In the genomic region with DNA sequence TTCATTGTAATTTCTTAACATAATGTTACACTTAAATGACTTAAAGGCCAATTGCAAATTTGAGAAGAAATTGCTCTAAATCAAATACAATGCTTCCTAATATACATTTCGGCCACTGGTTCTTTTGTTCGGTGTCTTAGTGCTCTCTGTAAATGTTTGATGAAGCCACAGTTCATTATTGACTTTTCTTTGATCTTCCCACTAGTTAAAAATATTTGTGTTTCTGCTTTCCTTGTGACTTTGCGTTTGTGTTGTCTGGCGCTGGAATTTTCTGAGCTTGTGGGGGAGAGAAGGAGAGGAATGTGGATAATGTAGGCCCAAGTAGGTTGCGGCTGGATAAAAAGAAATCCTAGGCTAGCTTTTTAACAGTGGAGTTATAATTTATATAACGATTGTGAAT, we compare ENCODE assay signal across 21 mouse cellular contexts. TPM values are rescaled to one million over a fixed set of nuclear protein-coding genes. Genes with fewer than 3 reads are reported as not detected.
DNase-seq lines count a peak whose midpoint lies in the region; ATAC-seq and TF ChIP-seq lines count a peak whose summit lies in the region.
"Had no signal": no experiment of that assay in that cellular context is flagged by ENCODE, and none has a peak within 500 bp of the region (broad histone marks: within the 10 kb centered on the region; RNA-seq: fewer than 3 reads in every experiment).

No protein-coding gene starts in this region.

- 44% methylated on average over 6 of the region's 6 CpGs for WGBS in kidney, adult 2 months
- WGBS in kidney, embryonic 16.5 days: 50% methylated on average over 6 of the region's 6 CpGs
- 64% methylated on average over 6 of the region's 6 CpGs for WGBS in liver, embryonic 16.5 days (ENCODE audit: insufficient replicate concordance)
- WGBS in heart, embryonic 12.5 days: 80% methylated on average over 6 of the region's 6 CpGs

- H3K9ac ChIP-seq in kidney, embryonic 16.5 days (replicated peaks; ENCODE audit: low read length): no peak overlapping the region
- no peak overlapping the region for H3K9ac ChIP-seq in liver, embryonic 16.5 days (ENCODE audit: low read depth, low read length)
- H3K9ac ChIP-seq in heart, embryonic 12.5 days: no peak overlapping the region
- H3K9ac ChIP-seq: embryonic facial prominence, embryonic 15.5 days; hindbrain, embryonic 15.5 days; limb, embryonic 13.5 days; lung, embryonic 15.5 days had no signal

- peaks cover 5% of the 10 kb centered on the region; the same call in 1 of the 2 replicates for H3K4me1 ChIP-seq in kidney, adult 2 months (ENCODE audit: control insufficient read depth, insufficient read depth, low read length)
- peaks cover 15% of the 10 kb centered on the region for H3K4me1 ChIP-seq in kidney, embryonic 16.5 days (ENCODE audit: insufficient read depth, low read length)
- H3K4me1 ChIP-seq in liver, embryonic 16.5 days (ENCODE audit: control insufficient read depth, low read depth, low read length): no peaks in the 10 kb centered on the region
- no peaks in the 10 kb centered on the region for H3K4me1 ChIP-seq in heart, embryonic 12.5 days (replicated peaks)
- H3K4me1 ChIP-seq: embryonic facial prominence, embryonic 15.5 days; hindbrain, embryonic 15.5 days; limb, embryonic 13.5 days had no signal

- no peak overlapping the region for H3K4me3 ChIP-seq in kidney, adult 2 months (ENCODE audit: insufficient read depth, low read depth, low read length)
- no peak overlapping the region for H3K4me3 ChIP-seq in kidney, embryonic 16.5 days (ENCODE audit: low read length)
- no peak overlapping the region for H3K4me3 ChIP-seq in liver, embryonic 16.5 days (ENCODE audit: low read depth, low read length)
- no peak overlapping the region for H3K4me3 ChIP-seq in heart, embryonic 12.5 days
- H3K4me3 ChIP-seq: embryonic facial prominence, embryonic 15.5 days; hindbrain, embryonic 15.5 days; limb, embryonic 13.5 days; lung, embryonic 15.5 days had no signal

- no peak for TF ChIP-seq POLR2A in kidney, adult 2 months (IDR thresholded peaks at IDR 0.05; ENCODE audit: low read depth, low read length)

- peak; percentile 23; the same call in 1 of the 2 replicates for ATAC-seq in kidney, embryonic 16.5 days (ENCODE audit: low FRiP score, low TSS enrichment)
- ATAC-seq in liver, embryonic 16.5 days (ENCODE audit: low read depth): peak; percentile 62; the same call in 1 of the 2 replicates
- no peak for ATAC-seq in heart, embryonic 12.5 days (ENCODE audit: insufficient number of reproducible peaks, low FRiP score)
- ATAC-seq: forebrain, embryonic 14.5 days; Patski had no signal

- peak; percentile 61 for DNase-seq in kidney, adult 2 months
- DNase-seq in kidney, postnatal 10 days: no peak
- DNase-seq in kidney, postnatal 36 days: peak; percentile 26 to 45
- no peak for DNase-seq in gastrocnemius, adult 18-20 months (ENCODE audit: low spot score)
- DNase-seq: adrenal gland, adult 8-10 months; B cell, adult 2 months; cerebellum, adult 8-10 months; heart, postnatal 4 days; lung, postnatal 4 days; midbrain, embryonic 14.5 days had no signal

- no peaks in the 10 kb centered on the region for H3K27me3 ChIP-seq in kidney, adult 2 months (replicated peaks; ENCODE audit: control insufficient read depth, insufficient read depth, low read length)
- H3K27me3 ChIP-seq in kidney, embryonic 16.5 days (ENCODE audit: insufficient read depth, low read length): no peaks in the 10 kb centered on the region
- H3K27me3 ChIP-seq in liver, embryonic 16.5 days (ENCODE audit: control insufficient read depth, insufficient read depth, low read depth, low read length): no peaks in the 10 kb centered on the region
- H3K27me3 ChIP-seq in heart, embryonic 12.5 days (replicated peaks): no peaks in the 10 kb centered on the region
- H3K27me3 ChIP-seq: CH12.LX; embryonic facial prominence, embryonic 15.5 days; hindbrain, embryonic 15.5 days; limb, embryonic 13.5 days; lung, embryonic 15.5 days had no signal

- no peaks in the 10 kb centered on the region for H3K36me3 ChIP-seq in kidney, adult 2 months (ENCODE audit: control insufficient read depth, insufficient read depth, low read length)
- H3K36me3 ChIP-seq in kidney, embryonic 16.5 days (ENCODE audit: insufficient read depth, low read length): no peaks in the 10 kb centered on the region
- no peaks in the 10 kb centered on the region for H3K36me3 ChIP-seq in liver, embryonic 16.5 days (ENCODE audit: control insufficient read depth, insufficient read depth)
- no peaks in the 10 kb centered on the region for H3K36me3 ChIP-seq in heart, embryonic 12.5 days
- H3K36me3 ChIP-seq: embryonic facial prominence, embryonic 15.5 days; G1E; hindbrain, embryonic 15.5 days; limb, embryonic 13.5 days; lung, embryonic 15.5 days had no signal

- H3K4me2 ChIP-seq in kidney, embryonic 16.5 days (replicated peaks; ENCODE audit: low read depth, low read length): no peak overlapping the region
- peak overlapping the region; percentile 21; the same call in 1 of the 2 replicates for H3K4me2 ChIP-seq in liver, embryonic 16.5 days (ENCODE audit: low read depth, low read length)
- no peak overlapping the region for H3K4me2 ChIP-seq in heart, embryonic 12.5 days
- H3K4me2 ChIP-seq: embryonic facial prominence, embryonic 15.5 days; hindbrain, embryonic 15.5 days; limb, embryonic 13.5 days; lung, embryonic 15.5 days had no signal

- no peaks in the 10 kb centered on the region for H3K9me3 ChIP-seq in kidney, embryonic 16.5 days (ENCODE audit: low read length)
- no peaks in the 10 kb centered on the region for H3K9me3 ChIP-seq in liver, embryonic 16.5 days (replicated peaks; ENCODE audit: control insufficient read depth, low read length)
- H3K9me3 ChIP-seq in heart, embryonic 12.5 days (replicated peaks): no peaks in the 10 kb centered on the region
- H3K9me3 ChIP-seq: embryonic facial prominence, embryonic 15.5 days; G1E; hindbrain, embryonic 15.5 days; limb, embryonic 13.5 days; lung, embryonic 15.5 days had no signal

- TF ChIP-seq CTCF in kidney, adult 2 months (conservative IDR thresholded peaks at IDR 0.05; ENCODE audit: insufficient read depth, insufficient read length, low read depth, low read length): no peak

- 0 out of 2 replicates have a peak overlapping the region, but pooled peaks have one; percentile 5 for H3K27ac ChIP-seq in kidney, adult 2 months (ENCODE audit: insufficient read depth, low read depth, low read length)
- H3K27ac ChIP-seq in kidney, embryonic 16.5 days (ENCODE audit: low read length): peak overlapping the region; percentile 66; the same call in 1 of the 2 replicates
- peak overlapping the region; percentile 65; the same call in 1 of the 2 replicates for H3K27ac ChIP-seq in liver, embryonic 16.5 days (ENCODE audit: low read length)
- no peak overlapping the region for H3K27ac ChIP-seq in heart, embryonic 12.5 days (ENCODE audit: poor library complexity, severe bottlenecking)
- H3K27ac ChIP-seq: embryonic facial prominence, embryonic 15.5 days; hindbrain, embryonic 15.5 days; limb, embryonic 13.5 days; lung, embryonic 15.5 days had no signal

RNA-seq across cellular contexts. Expression of a gene that starts 32.3 kb away (rescaled TPM):
- 1.4 and 2.0 TPM in 2 replicates for polyA plus RNA-seq in kidney, adult 2 months (2012; rRNA removed)
- 41.4 and 47.1 TPM in 2 replicates for polyA plus RNA-seq in kidney, embryonic 16.5 days (2015; fragmentation: Nextera tagmentation; extraction: Ambion mirVana)
- polyA plus RNA-seq in liver, embryonic 16.5 days (2015; fragmentation: Nextera tagmentation; extraction: Ambion mirVana): 81.6 and 96.4 TPM in 2 replicates
- 48.3 and 49.1 TPM in 2 replicates for polyA plus RNA-seq in heart, embryonic 12.5 days (2016; fragmentation: Nextera tagmentation; extraction: Ambion mirVana)
- total RNA-seq in gastrocnemius, adult 18-20 months (2021): 1 to 10 TPM; 1.3 TPM

Comparison
In these comparisons a context has a peak if more than half of its experiments do, and no peak if none do; other contexts are left out.
1. DNase-seq: peak in kidney, adult 2 months (single experiment) and kidney, postnatal 36 days (2 of 2); none in kidney, postnatal 10 days (single experiment) and gastrocnemius, adult 18-20 months (single experiment).
2. RNA of a gene that starts 32.3 kb away (polyA plus RNA-seq): 81.6 to 96.4 TPM in liver, embryonic 16.5 days, 48.3 to 49.1 TPM in heart, embryonic 12.5 days and 41.4 to 47.1 TPM in kidney, embryonic 16.5 days; 1.4 to 2.0 TPM in kidney, adult 2 months; every median in the first group is over 10 times any median in the second.